Mouse (Mus musculus) limb, embryonic 12.5 days (tissue): Measurements from ENCODE around the gene 4931409K22Rik. TPM values are rescaled to one million over a fixed set of nuclear protein-coding genes. Genes with fewer than 3 reads are reported as not detected.
A peak's percentile ranks its signal among the peaks of the same experiment; 100 is the strongest.

Experiments used
- microRNA counts: library from miRNA; unstranded; fragments of <30 nt; microRNA quantifications from one replicate; lab custom pipeline; 2017
- microRNA-seq: library from miRNA; unstranded; fragments of <30 nt; microRNA quantifications from one replicate; pipeline ENCODE4, GENCODE M21; 2017
- polyA plus RNA-seq: library from polyadenylated mRNA; unstranded; fragments of >200 nt; fragmentation: Nextera tagmentation; extraction: Ambion mirVana; gene quantifications from 2 replicates; pipeline ENCODE4 v1.2.1, GENCODE M21; 2016

The 4931409K22Rik gene
- polyA plus RNA-seq, 1 experiment from 2014 or later: 0.19 TPM

MicroRNA genes within 50 kb of the gene (microRNA counts, 519-probe panel; counts per million panel counts)
- microRNA mmu-miR-671-3p (lab: Ali Mortazavi, UCI) (not detected), microRNA mmu-miR-671-5p (lab: Ali Mortazavi, UCI) (not detected)

Small RNA genes within 50 kb of the gene (microRNA-seq; reads per million reads assigned to microRNA genes)
- 482 reads per million, percentile 69 among the genes with 10 or more reads in this experiment for gene Mir671

Other genes starting within 250 kb of the 4931409K22Rik start
- gene Kcnh2, start 205.2 kb downstream of the 4931409K22Rik start, polyA plus RNA-seq: 4.9 and 5.4 TPM in 2 replicates
- 5.2 and 6.1 TPM in 2 replicates for gene Nos3, start 192.0 kb downstream of the 4931409K22Rik start, polyA plus RNA-seq
- 0.46 and 0.47 TPM in 2 replicates for gene Atg9b, start 164.7 kb downstream of the 4931409K22Rik start, polyA plus RNA-seq
- 41.6 and 42.9 TPM in 2 replicates for gene Abcb8, start 163.1 kb downstream of the 4931409K22Rik start, polyA plus RNA-seq
- gene Asic3, start 143.4 kb downstream of the 4931409K22Rik start, polyA plus RNA-seq: 1.2 and 1.7 TPM in 2 replicates
- 53.8 and 54.5 TPM in 2 replicates for gene Cdk5, start 133.3 kb downstream of the 4931409K22Rik start, polyA plus RNA-seq
- 47.1 and 50.2 TPM in 2 replicates for gene Slc4a2, start 133.0 kb downstream of the 4931409K22Rik start, polyA plus RNA-seq
- 105 TPM in 2 replicates for gene Fastk, start 111.5 kb downstream of the 4931409K22Rik start, polyA plus RNA-seq
- 21.0 and 21.8 TPM in 2 replicates for gene Tmub1, start 109.0 kb downstream of the 4931409K22Rik start, polyA plus RNA-seq
- 42.0 and 67.8 TPM in 2 replicates for gene Agap3, start 104.6 kb downstream of the 4931409K22Rik start, polyA plus RNA-seq
- gene Gbx1, start 29.6 kb downstream of the 4931409K22Rik start, polyA plus RNA-seq: 0.05 TPM in 1 of 2 replicates, not detected in the other
- 0.72 and 1.1 TPM in 2 replicates for gene Asb10, start 15.8 kb downstream of the 4931409K22Rik start, polyA plus RNA-seq
- gene Abcf2, start 20.7 kb upstream of the 4931409K22Rik start, polyA plus RNA-seq: 131 and 134 TPM in 2 replicates
- gene Chpf2, start 29.9 kb upstream of the 4931409K22Rik start, polyA plus RNA-seq: 20.1 and 24.0 TPM in 2 replicates
- gene Smarcd3, start 67.6 kb upstream of the 4931409K22Rik start, polyA plus RNA-seq: 68.5 and 72.6 TPM in 2 replicates
- 28.3 and 29.4 TPM in 2 replicates for gene Nub1, start 128.7 kb upstream of the 4931409K22Rik start, polyA plus RNA-seq
- 40.3 and 44.8 TPM in 2 replicates for gene Wdr86, start 173.9 kb upstream of the 4931409K22Rik start, polyA plus RNA-seq
- gene Crygn, start 201.2 kb upstream of the 4931409K22Rik start, polyA plus RNA-seq: 1.6 TPM in 1 of 2 replicates, not detected in the other